Mouse (Mus musculus): ENCODE data around the gene Disc1. TPM values are rescaled to one million over a fixed set of nuclear protein-coding genes. Genes with fewer than 3 reads are reported as not detected.

Disc1 gene
- polyA plus RNA-seq, 1 experiment = 1.5 TPM

DNA sequence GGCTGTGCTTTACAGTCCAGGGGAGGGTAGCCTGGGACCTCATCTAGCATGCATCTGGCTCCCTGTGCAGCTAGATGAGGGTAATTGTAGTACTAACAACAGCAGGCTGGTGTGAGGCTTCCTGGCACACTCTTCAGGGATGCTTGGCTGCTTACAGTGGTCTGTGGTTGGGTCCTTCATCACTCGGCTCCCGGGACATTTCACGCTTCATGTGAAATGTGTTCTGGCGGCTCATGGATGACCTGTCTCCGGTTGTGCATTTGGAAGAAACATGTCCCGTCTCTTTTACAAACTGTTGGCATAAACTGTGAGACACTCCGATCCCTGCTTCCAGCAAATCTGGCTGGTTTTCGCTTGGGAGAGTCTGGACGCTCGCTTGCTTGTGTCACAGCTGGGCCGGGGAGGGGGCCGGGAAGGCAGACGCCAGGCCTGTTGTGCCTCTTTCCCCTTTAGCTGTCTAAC is 85.7 kb downstream of the Disc1 start:
- no peak for TF ChIP-seq POLR2A (IDR thresholded peaks at IDR 0.05; ENCODE audit: borderline replicate concordance, control insufficient read depth, low read depth, low read length)
- no peaks in the 10 kb centered on the region for H3K4me1 ChIP-seq (ENCODE audit: control insufficient read depth, insufficient read depth, low read length)
- H3K27ac ChIP-seq (ENCODE audit: control insufficient read depth, insufficient read depth, low read depth, low read length, poor library complexity) = no peak overlapping the region
- 89% methylated on average over 13 of the region's 13 CpGs for WGBS
- H3K4me3 ChIP-seq (replicated peaks; ENCODE audit: control insufficient read depth, low read depth, low read length) = no peak overlapping the region

DNA sequence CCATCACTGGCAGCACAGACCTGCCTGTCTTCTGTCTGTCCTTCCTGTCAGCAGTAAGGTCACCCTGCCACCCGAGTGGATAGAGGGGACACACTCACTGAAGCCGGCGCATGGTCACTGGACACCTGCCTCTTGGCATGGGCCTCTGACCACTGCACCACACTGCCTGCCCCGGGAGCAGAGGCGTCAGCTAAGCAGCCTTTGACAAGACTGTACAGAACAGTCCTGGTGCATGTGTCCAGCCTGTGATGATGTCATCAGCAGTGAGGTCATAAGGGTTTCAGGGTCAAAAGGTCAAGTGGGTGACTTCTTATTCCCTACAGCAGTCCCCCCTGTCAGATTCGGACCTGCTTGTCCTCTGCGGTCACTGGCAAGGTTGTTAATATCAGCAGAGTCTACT is 87.0 kb downstream of the Disc1 start:
- TF ChIP-seq CTCF (IDR thresholded peaks at IDR 0.05; ENCODE audit: control insufficient read depth, insufficient read depth, low read length) = no peak
- TF ChIP-seq POLR2A (IDR thresholded peaks at IDR 0.05; ENCODE audit: borderline replicate concordance, control insufficient read depth, low read depth, low read length) = no peak
- H3K4me3 ChIP-seq (replicated peaks; ENCODE audit: control insufficient read depth, low read depth, low read length) = no peak overlapping the region
- 86% methylated on average over 7 of the region's 7 CpGs for WGBS
- no peaks in the 10 kb centered on the region for H3K4me1 ChIP-seq (ENCODE audit: control insufficient read depth, insufficient read depth, low read length)
- no peak overlapping the region for H3K27ac ChIP-seq (ENCODE audit: control insufficient read depth, insufficient read depth, low read depth, low read length, poor library complexity)

DNA sequence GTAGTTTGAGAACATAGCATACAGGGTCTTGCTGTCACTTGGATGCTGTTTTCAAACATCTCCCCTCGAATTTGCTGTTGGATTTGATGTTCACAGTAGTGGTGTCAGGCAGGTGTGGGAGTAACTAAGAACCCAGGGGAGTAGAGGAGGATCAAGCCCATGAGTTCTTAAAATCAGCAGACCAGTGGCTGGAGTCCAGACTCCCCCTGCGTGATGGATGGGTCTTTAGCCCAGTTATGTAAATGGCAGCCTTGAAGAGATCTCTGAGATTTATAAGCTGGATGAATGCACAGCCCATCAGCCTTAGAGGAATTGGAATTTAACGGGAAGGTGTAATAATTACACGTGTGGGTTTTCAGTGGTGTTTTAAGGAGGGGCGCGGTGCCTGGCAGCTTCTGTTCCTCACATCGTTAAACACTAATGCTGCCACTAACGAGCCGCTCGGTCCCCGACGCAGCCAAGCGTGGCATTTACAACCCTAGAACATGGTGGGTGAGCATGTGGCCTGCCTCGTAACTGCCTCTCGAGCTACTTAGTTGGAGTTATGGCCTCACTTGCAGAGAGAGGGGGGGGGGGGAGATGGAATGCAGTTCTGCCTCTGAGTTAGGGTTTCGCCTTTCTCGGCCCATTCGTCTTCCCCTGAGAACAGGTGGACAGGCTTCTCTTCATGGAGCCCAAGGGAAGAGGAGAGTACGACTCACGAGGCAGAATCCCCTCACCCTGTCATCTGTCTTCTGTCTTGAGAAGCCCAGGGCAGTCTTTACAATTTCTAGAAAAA is 103.1 kb downstream of the Disc1 start:
- no peak for TF ChIP-seq POLR2A (IDR thresholded peaks at IDR 0.05; ENCODE audit: borderline replicate concordance, control insufficient read depth, low read depth, low read length)
- TF ChIP-seq CTCF (IDR thresholded peaks at IDR 0.05; ENCODE audit: control insufficient read depth, insufficient read depth, low read length) = no peak
- WGBS = 81% methylated on average over 20 of the region's 20 CpGs
- H3K27ac ChIP-seq (ENCODE audit: control insufficient read depth, insufficient read depth, low read depth, low read length, poor library complexity) = no peak overlapping the region
- H3K4me3 ChIP-seq (replicated peaks; ENCODE audit: control insufficient read depth, low read depth, low read length) = no peak overlapping the region
- no peaks in the 10 kb centered on the region for H3K4me1 ChIP-seq (ENCODE audit: control insufficient read depth, insufficient read depth, low read length)

DNA sequence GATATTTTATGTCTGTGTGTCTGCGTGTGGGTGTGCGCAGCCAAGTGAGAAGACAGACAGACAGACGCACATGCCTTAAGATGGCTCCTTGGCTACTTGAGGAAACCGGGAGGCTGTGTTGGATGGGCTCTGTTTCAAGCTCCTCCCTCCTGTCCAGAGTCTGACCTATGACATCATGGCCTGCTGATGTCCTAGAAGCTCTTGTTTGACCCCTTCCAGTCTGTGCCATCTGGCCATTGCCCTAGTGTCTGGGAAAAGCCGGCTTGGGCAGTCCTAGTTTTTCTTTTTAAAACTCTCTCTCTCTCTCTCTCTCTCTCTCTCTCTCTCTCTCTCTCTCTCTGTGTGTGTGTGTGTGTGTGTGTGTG is 103.6 kb downstream of the Disc1 start:
- H3K4me3 ChIP-seq (replicated peaks; ENCODE audit: control insufficient read depth, low read depth, low read length) = no peak overlapping the region
- WGBS = 87% methylated on average over 5 of the region's 5 CpGs
- TF ChIP-seq CTCF (IDR thresholded peaks at IDR 0.05; ENCODE audit: control insufficient read depth, insufficient read depth, low read length) = no peak
- TF ChIP-seq POLR2A (IDR thresholded peaks at IDR 0.05; ENCODE audit: borderline replicate concordance, control insufficient read depth, low read depth, low read length) = no peak
- no peak overlapping the region for H3K27ac ChIP-seq (ENCODE audit: control insufficient read depth, insufficient read depth, low read depth, low read length, poor library complexity)
- H3K4me1 ChIP-seq (ENCODE audit: control insufficient read depth, insufficient read depth, low read length) = no peaks in the 10 kb centered on the region

DNA sequence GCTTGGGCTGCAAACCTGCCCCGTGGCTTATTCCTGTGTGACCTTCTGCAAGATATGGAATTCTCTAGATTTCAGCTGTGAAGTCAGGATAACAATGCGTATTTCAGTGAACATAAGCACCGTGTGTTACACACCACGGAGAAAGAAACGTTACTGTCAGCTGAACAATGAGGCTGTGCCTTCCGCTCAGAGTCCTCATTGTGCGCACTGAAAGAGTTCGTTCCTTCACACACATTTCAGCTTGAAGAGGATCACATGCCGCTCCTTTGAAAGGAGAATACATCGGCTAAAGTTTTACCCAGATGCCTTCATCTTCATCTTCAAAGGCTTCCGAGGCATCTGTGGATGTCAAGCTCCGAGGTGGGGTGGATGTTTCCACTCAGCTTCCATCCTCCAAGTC is 105.4 kb downstream of the Disc1 start:
- Histone ChIP-seq H3K4me3 (replicated peaks; ENCODE audit: control insufficient read depth, low read depth, low read length) (no peak overlapping the region), H3K27ac (ENCODE audit: control insufficient read depth, insufficient read depth, low read depth, low read length, poor library complexity) (no peak overlapping the region), H3K4me1 (ENCODE audit: control insufficient read depth, insufficient read depth, low read length) (no peaks in the 10 kb centered on the region)
- 90% methylated on average over 12 of the region's 12 CpGs for WGBS
- TF ChIP-seq CTCF (IDR thresholded peaks at IDR 0.05; ENCODE audit: control insufficient read depth, insufficient read depth, low read length) (no peak), POLR2A (IDR thresholded peaks at IDR 0.05; ENCODE audit: borderline replicate concordance, control insufficient read depth, low read depth, low read length) (no peak)

DNA sequence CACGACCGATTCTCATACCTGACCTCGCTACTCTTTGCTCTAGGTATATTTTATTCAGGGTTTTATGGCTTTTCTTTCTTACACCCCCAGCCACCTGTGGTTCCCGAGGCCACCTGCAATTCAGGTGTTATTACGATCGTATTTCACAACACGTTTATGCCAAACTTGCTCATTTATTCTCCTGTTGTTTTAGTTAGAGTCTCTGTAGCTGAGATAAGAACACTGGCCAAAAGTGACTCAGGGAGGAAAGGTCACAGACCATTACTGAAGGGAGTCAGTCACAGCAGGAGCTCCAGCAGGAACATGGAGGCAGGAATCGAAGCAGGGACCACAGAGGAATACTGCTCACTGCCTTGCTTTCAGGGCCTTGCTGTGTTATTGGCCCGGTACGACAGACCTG is 109.5 kb downstream of the Disc1 start:
- TF ChIP-seq CTCF (IDR thresholded peaks at IDR 0.05; ENCODE audit: control insufficient read depth, insufficient read depth, low read length) = no peak
- WGBS = 87% methylated on average over 10 of the region's 10 CpGs
- Histone ChIP-seq H3K4me3 (replicated peaks; ENCODE audit: control insufficient read depth, low read depth, low read length) (no peak overlapping the region), H3K27ac (ENCODE audit: control insufficient read depth, insufficient read depth, low read depth, low read length, poor library complexity) (no peak overlapping the region), H3K4me1 (ENCODE audit: control insufficient read depth, insufficient read depth, low read length) (no peaks in the 10 kb centered on the region)

DNA sequence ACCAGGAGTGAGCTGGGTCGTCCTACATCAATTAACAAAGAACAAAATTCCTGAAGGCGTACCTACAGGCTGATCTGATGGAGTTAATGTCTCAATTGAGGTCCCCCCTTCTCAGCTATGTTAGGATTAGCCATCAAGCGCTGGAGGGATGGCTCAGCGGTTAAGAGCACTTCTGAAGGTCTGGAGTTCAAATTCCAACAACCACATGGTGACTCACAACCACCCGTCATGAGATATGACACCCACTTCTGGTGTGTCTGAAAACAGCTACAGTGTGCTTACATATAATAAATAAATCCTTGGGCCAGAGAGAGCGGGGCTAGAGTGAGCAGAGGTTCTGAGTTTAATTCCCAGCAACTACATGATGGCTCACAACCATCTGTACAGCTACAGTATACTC is 109.9 kb downstream of the Disc1 start:
- no peaks in the 10 kb centered on the region for H3K4me1 ChIP-seq (ENCODE audit: control insufficient read depth, insufficient read depth, low read length)
- no peak for TF ChIP-seq CTCF (IDR thresholded peaks at IDR 0.05; ENCODE audit: control insufficient read depth, insufficient read depth, low read length)
- no peak for TF ChIP-seq POLR2A (IDR thresholded peaks at IDR 0.05; ENCODE audit: borderline replicate concordance, control insufficient read depth, low read depth, low read length)
- WGBS = 80% methylated on average over 6 of the region's 6 CpGs
- no peak overlapping the region for H3K27ac ChIP-seq (ENCODE audit: control insufficient read depth, insufficient read depth, low read depth, low read length, poor library complexity)
- no peak overlapping the region for H3K4me3 ChIP-seq (replicated peaks; ENCODE audit: control insufficient read depth, low read depth, low read length)

DNA sequence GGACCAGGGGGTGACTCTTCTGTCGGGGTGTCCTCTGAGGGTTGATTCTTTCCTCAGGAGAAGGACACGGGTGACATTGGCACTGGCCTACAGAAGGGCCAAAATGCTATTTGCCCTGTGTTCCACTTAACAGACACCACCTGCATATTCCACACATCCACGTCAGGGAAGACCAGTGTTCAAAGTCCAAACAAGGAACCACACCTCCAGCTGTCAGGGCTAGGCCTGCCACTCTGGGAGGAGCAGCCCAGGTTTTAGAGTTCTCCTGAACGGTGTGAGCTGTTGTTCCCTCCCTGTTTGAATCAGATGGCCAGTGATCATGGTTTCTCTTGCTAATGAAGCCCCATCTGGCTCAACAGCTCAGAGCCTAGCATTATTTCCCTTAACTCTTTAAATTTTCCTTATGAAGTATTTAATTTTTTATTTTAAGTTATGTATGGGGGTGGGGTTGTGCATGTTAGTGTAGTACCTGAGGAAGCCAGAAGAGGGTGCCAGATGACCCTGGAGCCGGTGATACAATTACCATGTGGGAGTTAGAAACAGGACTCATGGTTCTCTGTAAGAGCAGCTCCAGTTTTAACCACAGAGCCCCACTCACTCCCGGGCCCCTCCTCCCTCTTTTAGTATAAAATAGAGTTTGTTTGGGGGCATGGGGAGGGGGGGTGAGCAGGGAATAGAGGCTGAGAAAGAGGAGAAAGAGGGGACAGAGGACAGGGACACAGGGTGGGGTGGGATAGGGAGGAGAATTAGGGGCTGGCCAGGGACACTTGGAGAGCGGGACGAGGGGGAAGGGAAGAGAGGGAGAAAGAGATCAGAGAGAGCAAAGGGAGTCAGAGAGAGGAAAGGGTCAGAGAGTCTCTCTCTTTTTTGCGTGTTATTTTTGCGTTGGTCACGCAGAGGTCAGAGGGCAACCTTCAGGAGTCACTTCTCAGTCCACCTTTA is 111.8 kb downstream of the Disc1 start:
- Histone ChIP-seq H3K4me3 (replicated peaks; ENCODE audit: control insufficient read depth, low read depth, low read length) (no peak overlapping the region), H3K4me1 (ENCODE audit: control insufficient read depth, insufficient read depth, low read length) (no peaks in the 10 kb centered on the region), H3K27ac (ENCODE audit: control insufficient read depth, insufficient read depth, low read depth, low read length, poor library complexity) (no peak overlapping the region)
- TF ChIP-seq POLR2A (IDR thresholded peaks at IDR 0.05; ENCODE audit: borderline replicate concordance, control insufficient read depth, low read depth, low read length) (no peak), CTCF (IDR thresholded peaks at IDR 0.05; ENCODE audit: control insufficient read depth, insufficient read depth, low read length) (peak; percentile 34; the same call in 1 of the 2 replicates)
- WGBS = 67% methylated on average over 11 of the region's 11 CpGs
